Mouse (Mus musculus): Measurements from ENCODE around the gene Rph3a.

GRCm38 (mm10) chr5:121058261-121058660 is 48.4 kb upstream of the Rph3a start:
- TF ChIP-seq POLR2A (IDR thresholded peaks at IDR 0.05; ENCODE audit: control insufficient read depth in 1 of 2, insufficient read depth in 1 of 2, low read depth in 1 of 2, low read length in 2 of 2, poor library complexity in 1 of 2) (no peak), GATA1 (IDR thresholded peaks at IDR 0.05; ENCODE audit: low read depth, low read length) (no peak), CTCF (IDR thresholded peaks at IDR 0.05 in 2 of 3, conservative IDR thresholded peaks at IDR 0.05 in 1 of 3; ENCODE audit: control insufficient read depth in 1 of 3, insufficient read depth in 1 of 3, low read depth in 2 of 3, low read length in 3 of 3, poor library complexity in 1 of 3, severe bottlenecking in 1 of 3) (no peak), E2F4 (IDR thresholded peaks at IDR 0.05; ENCODE audit: borderline replicate concordance, low read depth, low read length) (no peak), USF1 (IDR thresholded peaks at IDR 0.05; ENCODE audit: low read depth, low read length) (no peak), EP300 (IDR thresholded peaks at IDR 0.05; ENCODE audit: low read depth in 1 of 2, low read length in 2 of 2) (no peak), TAL1 (IDR thresholded peaks at IDR 0.05; ENCODE audit: low read length) (no peak), MAZ (IDR thresholded peaks at IDR 0.05; ENCODE audit: low read depth, low read length) (no peak), MAFK (IDR thresholded peaks at IDR 0.05; ENCODE audit: borderline replicate concordance, low read depth, low read length) (no peak), CHD2 (IDR thresholded peaks at IDR 0.05; ENCODE audit: low read length) (no peak)

Measured in MEL (cell line).